Mouse (Mus musculus): ENCODE results near the gene Stn1.
A peak's percentile ranks its signal among the peaks of the same experiment; 100 is the strongest.

Stn1 gene

DNA sequence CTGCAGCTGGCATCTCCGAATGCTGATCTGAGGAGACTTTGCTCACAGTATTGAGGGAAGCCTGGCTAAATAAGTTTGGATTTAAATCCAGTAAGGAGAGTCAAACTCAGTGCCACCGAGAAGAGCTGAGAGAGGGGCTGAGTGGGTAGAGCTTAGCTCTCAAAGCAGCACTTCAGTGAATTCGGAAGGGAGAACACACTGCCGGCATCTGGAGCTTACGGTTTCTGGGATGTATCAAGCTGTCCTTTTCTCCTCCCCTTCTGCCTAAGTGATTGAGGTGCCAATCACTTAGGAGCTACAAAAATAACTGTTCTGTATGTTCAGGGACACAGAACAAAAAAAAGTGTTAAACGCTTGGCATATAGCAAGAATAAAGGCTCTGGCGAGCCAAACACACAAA, 5.1 kb upstream of the Stn1 start:
- no peak for DNase-seq

DNA sequence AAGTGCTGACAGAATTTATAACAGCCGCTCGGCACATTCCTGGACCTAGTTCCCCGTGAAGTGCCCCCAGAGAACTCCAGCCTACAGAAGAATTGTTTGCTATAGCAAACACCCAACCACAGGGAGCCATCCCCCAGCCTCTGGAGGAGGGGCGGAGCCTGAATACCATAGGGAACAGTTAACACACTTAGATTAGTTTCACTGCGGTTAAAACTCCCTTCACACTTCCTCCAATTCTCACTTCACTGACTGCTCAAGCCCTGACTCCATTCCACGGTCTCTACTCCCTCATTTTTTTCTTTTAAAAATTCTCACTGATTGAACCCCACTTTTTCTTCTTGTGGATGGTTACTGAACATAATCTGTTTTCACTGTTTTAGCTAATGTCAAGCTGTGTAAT, 1.5 kb upstream of the Stn1 start:
- DNase-seq: no peak

DNA sequence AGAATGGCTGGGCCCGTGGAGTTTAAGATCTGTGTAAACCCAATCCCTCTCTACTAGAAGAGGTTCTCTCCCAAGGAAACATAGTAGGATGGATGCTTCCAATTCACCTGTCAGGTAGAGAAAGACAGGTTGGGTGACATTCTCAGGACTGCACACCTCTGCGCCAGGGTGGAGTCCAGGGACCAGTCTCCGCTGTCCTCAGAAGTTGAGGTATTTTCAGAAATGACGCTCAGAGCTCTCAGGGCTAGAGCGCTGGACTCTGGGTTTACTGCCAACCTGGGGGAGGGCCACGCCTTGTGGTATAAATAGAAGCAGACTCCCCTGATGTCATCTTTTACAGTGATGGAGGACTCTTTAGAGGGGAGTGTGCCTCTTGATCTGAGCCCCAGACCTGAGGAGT, 572 bp upstream of the Stn1 start:
- no peak for DNase-seq

DNA sequence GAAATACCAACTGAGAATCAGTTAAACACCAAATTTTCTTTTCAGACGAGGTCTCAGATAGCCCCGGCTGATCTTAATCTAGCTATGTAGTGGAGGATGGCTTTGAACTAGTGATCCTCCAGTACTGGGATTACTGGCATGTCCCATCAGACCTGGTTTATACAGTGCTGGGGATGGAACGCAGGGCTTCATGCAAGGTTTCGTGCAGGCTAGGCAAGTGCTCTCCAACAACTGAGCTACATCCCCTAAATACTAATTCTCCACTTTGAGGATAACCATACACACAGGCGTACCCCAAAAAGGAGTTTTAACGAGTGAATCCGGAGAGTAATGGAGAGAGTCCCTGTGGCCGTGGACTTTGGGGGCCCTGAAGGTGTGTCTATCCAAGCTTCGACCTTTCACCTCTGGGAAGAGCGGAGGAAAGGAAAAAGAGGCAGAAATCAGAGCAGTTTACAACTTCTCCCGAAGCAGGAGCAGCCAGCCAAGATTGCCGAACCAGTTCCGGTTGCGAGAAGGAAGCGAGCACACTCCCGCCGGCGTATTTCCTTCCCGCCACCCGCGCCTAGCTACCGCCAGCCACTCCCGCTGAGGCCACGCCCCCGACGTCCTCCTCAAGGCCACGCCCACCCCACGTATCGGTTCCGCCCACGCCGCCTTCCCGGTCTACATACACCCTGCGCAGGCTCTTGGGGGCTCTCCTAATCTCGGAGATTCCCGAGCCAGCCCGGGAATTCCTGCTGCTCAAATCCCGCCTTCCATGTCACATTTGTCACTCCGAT, 597 bp downstream of the Stn1 start:
- DNase-seq: peak; percentile 99

DNA sequence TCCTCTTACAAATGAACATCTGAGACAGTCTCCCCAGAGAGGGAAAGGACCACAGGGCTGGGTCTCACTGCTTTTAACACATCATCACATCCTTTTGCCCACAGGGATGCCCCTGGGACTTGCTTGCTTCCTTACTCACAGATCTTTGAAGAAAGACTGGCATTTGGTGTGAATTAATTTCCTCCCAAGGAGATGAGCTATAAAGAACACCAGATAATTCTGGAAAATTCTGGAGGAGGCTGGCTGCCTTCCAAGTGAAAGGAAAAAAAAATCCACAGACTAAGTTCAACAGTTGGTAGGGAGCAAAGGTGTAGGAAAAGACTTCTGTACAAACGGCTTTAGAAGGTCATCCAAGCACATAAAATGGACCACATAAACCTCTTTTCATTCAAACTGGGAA, 3.2 kb downstream of the Stn1 start:
- DNase-seq: no peak

DNA sequence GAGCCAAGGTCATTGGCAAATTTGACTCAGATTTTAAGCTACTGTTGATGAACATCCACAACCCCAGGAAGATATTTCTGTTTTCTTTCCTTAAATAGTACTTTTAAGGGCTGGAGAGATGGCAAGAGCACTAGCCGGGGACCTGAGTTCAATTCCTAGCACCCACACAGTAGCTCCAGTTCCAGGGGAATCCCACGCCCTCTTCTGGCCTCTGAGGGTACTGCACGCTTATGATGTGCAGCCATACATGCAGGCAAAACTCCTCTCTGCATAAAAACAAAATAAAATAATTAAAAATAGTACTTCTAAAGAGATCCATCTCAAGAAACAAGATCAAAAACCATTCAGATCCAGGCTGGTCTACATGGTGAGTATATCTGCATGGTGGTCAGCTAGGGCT, 4.9 kb downstream of the Stn1 start:
- no peak for DNase-seq

DNA sequence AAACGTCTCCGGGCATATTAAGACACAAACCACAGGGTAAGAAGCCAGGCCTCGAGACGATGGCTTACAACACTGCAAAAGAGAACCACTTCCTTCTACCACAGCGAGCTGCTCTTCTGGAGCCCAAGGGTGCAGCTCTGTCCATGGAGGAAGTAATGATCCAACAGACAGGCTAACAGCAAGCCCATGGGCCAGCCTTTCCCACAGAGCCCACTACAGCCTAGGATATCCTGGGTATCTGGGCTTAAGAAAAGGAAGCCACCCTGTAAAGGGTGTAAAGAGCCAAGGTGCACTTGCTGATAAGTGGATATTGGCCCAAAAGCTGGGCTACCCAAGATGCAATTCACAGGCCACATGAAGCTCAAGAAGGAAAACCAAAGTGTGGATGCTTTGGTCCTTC, 6.0 kb downstream of the Stn1 start:
- no peak for DNase-seq

DNA sequence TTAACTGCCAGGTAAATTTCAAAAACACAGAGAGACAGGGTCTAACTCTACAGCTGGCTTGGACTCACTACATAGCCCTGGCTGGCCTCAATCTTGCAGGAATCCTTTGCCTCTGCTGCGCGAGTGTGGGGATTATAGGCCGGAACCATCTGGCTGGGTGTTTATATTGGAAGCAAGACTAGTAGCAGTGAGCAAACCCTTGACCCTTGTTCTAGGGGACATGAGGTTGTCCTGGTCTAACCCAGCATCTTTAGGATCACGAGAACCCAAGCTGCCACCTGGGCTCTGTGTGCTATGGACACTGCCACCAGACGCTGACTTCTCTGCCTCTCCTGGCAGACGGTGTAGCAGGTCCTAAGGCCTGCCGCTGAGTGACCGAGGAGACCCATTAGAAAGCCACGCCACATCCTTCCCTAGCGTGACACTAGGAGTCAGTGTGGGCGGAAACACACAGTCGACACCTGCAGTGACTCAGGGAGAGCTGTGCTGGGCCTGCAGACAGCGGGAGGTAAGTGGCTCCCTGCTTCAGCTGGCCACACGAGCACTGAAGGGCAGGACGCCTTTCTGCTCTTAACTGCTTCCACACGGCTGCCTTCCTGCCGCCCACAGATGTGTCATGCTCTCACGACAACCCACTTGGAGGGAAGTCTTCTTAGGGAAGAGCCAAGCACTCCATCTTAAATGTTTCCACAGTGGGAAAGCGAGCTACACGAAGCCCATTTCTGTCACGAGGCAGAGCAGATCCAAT, 10.9 kb downstream of the Stn1 start:
- no peak for DNase-seq

DNA sequence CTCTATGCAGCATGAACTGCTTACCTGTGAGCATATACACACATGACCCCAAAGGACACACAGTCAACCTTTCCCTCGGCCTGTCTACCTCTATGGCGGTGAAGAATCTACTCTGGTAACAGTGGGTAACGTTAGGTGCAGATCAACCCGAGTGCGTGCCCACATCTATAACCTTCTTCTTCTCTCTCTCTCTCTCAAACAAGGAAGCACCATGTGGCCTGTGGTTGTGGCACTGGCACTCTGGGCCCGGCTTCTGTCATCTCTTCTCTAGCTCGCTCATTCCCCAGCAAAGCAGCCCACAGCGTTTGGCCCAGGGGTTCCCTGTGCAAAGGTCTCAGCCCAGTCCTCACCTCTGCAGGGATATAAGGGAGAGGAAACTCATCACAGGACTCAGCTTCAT, 12.4 kb downstream of the Stn1 start:
- no peak for DNase-seq

DNA sequence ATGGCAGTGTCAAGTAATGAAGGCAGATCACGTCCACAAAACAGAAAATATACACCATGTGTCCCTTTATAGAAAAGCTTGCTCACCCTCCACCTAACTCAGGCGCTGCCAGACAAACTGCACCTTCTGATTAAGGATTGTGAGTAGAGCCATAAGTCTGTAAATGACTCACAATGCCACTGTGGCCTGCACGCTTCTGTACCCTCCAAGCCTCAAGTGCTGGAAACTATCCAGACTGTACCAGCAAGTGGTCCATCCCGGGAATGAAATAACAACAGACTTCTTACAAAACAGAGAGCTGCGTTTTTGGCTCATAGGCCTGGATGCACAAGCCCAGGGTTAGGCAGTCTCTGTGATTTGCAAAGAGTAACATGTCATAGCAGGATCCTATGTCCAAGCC, 15.9 kb downstream of the Stn1 start:
- DNase-seq: no peak

DNA sequence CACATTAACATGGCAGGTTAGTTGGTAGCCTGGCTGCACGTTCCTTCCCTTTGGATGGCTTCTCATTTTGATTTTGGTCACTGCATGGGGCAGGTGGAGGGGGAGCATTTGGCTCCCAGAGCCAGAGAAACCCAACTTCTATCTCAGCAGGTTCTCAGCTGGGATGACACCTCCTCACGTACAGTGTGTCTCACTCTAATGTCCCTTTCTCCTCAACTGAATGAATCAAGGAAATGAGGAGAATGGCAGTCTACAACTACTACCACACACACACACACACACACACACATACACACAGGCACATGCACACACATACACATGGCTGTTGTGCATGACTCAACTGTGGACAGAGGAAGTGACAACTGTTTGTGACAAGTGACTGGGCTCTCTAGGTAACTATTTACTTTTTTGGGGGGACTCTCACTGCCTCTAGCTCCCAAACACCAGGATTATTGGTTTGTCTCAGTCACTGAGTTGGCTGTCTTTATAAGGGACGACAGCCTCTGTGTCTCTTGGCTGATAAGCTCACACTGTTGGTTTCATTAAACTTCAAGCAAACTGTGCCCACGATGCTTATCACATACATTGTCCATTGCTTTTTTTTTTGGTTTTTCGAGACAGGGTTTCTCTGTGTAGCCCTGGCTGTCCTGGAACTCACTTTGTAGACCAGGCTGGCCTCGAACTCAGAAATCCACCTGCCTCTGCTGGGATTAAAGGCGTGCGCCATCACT, 18.0 kb downstream of the Stn1 start:
- DNase-seq: no peak

DNA sequence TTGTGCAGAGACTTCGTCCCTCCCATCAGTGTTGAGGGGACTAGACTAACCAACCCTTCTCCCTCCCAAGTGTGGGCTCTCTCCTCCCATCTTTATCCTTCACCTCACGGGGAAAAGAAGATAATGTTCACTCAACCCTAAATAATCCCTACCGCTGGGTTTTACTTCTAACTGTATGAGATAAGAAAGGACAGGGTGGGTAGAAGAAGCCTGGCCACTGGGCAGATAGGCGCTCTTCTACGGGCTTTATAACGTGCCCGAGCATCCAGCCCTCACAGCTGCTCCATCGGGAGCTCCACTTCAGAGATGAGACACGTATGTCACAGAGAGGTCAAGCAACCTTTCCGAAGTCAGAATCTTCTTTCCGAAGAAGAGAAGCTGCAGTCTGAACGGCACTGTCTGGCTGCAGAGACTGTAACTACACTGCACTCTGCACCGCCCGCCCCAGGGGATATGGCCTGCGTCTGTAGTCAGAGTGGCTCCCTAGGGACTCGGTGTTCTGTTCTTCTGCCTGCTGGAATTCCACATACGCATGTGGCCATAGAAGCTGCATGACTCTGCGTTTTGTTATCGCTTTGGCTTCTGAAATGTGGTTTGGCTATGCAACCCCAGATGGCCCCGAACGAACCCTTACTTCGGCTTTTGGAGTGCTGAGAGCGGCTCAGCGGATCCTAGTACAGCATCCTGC, 18.7 kb downstream of the Stn1 start:
- DNase-seq: no peak

DNA sequence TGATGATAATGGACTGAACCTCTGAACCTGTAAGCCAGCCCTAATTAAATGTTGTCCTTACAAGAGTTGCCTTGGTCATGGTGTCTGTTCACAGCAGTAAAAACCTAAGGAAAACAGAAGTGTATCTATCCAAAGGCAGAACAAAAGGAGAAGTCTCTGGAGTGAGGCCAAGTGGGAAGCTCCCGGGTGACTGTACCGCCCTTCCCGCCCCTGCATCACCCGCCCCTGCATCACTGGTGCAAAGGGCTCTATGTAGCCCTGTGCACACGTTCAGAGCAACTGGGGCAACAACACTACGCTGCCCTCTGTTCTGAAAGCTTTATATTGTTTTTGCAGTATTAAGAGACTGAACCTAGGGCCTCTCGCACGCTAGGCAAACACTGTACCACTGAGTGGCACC, 19.7 kb downstream of the Stn1 start:
- DNase-seq: no peak

DNA sequence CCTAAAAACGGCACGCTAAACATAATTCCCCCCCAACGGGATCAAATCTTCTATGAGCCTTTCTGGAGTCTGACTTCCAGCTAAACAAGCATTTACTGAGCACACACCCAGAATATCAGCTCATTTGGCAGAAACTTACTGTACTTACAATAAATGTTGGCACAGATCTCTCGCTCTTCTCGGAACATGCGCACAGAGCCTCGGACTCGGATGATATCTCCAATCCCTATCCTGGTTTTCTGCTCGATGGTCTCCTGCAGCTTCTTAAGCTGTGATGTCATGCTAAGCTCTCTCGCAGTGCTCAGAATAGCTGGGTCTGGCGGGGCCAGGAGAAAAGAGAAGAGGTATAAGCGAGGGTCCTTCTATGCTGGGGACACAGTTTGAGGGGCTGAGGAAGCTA, 20.4 kb downstream of the Stn1 start:
- DNase-seq: peak; percentile 36

DNA sequence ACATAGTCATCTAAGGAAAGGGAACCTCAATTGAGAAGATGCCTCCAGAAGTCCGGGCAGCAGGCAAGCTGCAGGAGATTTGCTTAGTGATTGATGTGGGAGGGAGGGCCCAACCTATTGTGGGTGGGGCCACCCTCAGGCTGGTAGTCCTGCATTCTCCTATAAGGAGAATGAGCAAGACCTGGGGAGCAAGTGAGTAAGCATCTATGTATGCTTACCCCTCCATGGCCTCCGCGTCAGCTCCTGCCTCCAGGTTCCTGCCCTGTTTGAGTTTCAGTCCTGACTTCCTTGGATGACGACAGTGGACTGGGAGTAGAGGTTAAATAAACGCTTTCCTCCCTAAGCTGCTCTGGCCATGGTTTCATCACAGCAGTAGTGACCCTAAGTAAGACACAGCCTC, 22.2 kb downstream of the Stn1 start:
- no peak for DNase-seq

DNA sequence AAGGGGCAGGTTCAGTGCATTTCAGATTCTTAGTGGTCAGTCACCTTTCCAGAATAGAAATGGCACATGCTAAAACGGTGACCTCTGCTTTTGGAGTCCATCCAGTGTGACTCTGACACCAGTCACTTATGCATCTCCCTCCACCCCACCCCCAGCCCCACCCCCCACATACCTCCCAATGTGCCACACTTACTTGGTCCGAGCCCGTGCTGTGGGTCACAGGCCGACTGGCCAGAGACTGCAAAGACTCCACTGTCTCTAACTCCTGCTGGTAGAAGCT, 23.7 kb downstream of the Stn1 start:
- DNase-seq: no peak

DNA sequence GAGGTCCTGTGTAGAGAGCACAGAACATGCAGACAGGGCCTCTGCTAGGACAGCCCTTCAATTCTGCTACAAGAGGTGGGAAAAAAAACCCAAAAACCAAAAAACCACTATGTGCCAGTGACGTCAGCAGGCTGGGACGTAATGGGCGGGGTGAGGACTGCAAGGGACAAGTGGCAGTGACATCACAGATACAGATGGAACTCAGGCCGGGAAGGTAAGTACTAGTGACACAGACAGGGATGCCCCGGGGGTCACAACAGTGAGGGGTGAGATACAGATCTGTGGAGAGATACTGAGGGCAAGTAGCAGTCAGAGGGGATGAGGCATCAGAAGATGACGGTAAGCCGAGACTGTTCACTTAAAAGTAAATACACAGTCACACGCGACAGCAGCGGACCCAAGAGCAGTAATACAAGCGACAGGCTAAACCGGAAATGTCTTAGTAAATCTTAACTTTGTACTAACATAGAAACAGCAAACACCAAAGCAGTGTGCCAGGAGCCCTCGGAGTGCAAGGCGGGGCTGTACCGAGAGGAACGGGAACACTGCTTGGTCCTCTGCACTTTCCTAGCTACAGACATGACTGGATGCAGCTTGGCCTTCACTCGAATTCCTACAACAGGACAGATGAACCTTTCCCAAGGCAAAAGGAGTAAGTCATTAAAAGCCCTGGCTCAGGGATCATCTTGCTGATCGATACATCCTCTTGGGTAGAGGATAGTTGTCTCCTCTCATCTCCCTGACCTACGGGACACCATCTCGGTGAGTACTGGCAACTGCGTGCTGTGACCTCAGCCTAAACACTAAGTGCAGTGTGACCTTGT, 24.3 kb downstream of the Stn1 start:
- no peak for DNase-seq

DNA sequence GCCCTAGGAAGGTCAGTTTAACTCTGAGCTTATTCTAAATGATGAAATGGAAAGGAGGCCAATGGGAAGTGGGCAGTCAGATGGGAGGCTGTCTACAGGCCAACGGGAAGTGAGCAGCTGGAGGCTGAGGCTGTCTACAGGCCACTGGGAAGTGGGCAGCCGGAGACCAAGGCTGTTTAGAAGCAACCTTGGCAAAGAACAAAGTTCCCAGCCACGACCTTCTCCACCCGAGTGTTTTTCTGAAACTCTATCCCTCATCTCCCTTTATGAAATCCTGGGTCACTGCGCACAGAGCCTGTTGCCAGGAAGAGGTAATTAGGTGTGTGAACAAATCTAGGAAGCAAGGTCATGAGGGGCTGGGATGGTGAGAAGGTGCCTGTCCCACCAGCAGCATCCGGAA, 25.3 kb downstream of the Stn1 start:
- no peak for DNase-seq

DNA sequence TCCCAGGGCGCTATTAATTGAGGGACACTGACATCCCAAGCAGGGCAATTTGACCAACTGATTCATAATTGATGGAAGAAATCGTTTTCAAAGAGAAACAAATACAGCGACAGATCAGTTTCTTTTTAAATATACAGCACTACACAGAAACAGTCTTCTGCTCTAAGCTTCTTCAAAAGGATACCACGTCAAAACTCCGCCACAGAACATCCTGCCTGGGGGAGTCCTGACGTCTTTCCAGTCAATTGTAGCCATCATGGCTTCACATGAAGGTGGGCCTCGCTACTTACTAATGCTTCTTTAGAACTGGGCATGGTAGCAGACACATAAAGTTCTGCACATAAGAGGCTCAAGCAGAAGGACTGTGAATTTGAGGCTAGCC, 26.0 kb downstream of the Stn1 start:
- no peak for DNase-seq

DNA sequence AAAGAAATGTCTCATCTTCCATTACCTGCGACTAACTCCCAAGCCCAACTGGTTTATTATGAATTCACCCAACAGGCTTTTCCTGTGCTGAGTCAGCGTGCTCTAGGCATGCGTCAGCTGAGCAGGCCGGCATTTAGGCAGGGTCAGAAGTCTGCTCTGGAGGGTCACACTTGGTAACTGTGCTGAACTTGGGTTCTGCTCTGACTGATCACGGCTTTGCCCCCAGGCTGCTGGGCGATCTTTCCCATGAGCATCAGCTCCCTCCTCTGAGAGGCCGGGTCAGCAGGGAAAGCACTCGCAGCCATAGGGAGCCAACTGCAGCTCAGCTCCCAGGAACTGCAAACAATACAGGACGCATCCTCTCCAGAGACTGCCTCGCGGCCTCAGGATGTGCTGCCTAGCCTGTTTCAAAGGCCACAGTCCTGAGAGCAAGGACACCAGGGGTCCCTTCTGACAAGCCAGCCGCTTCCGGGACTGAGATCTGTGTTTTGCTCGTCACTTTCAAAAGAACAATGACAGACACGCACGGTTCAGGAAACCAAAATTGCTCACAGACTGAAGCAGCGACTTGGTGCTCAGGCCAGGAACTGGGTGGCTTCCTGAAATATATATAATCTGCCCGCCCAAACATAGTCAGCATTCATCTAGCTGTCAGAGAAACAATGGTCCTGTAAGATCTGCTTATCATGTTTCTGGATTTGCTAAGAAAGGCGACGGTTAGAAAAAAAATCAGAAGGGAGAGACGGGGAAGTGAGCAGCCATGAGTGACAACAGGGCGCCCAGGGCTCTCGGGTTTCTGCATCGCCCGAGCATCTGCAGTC, 26.6 kb downstream of the Stn1 start:
- DNase-seq: no peak

DNA sequence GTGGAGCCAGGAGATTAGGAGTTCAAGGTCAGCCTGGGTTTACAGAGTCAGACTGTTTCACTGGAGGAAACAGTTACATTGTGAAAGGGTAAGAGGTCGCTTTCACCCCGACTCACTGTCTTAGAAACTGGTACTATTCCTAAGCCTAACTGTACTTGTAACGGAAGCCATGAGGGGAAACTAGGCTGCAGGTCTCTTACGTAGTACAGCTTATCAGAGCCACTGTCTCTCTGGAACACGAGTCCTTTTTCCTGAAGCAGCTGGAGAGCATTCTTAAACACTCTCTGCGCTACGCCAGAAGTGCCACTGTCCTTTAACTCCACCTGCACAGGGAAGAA, 27.2 kb downstream of the Stn1 start:
- DNase-seq: no peak

DNA sequence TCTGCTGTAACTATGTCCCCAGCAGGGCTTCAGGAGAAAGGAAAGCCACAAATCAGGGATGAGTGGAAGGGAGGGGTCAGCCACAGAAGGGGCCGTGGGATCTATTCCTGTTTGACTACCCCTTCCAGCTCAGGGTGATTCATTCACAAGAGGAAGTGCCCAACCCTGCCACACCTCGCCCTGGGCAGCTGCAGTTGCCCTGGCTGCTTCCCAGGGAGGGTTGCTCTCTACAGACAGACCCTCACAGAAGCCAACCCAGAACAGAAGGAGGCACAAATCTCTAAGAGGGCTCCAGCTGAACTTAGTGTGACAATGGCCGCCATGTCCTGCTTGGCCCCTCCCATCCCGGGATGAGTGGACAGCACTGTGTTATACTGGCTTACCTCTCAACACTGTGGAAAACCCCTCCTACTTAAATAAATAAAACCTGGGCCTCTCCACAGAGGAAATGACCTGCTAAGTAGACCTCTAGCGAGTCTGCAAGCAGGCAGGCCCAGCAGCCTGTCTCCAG, 28.5 kb downstream of the Stn1 start:
- DNase-seq: no peak
